Mouse (Mus musculus): ENCODE measurements around the gene Tmem38b. TPM values are rescaled to one million over a fixed set of nuclear protein-coding genes. Genes with fewer than 3 reads are reported as not detected.

Tmem38b gene
- polyA plus RNA-seq, 1 experiment from 2014 or later = 10.2 TPM

DNA sequence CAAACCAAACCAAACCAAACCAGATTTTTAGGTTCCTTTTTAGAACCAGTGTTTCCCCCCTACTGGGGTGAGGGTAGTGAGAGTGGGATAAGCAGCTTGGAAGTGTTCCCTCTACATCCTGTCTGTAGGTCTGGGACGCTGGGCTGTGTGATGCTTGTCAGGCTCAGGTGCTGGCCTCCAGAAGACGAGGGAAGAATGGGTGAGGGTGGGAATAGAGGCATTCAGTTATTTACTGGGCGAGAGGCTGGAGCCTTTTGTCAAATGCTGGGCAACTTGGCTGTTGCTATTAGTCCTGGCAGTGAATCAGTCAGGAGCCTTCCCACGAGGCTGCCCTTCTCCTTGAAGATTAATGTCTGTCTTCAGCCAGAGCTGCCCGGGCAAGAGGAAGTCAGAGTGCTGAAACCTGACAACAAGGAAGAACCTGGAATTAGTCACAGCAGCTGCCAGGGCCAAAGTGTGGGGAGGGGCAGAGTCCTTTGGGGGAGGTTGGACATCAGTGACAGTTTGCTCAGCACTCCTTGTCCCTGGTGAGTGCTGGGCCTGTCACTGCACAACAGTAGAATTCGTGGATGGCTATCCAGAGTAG lies 74.6 kb downstream of the Tmem38b start:
- no peaks in the 10 kb centered on the region for H3K9me3 ChIP-seq
- no peak overlapping the region for H3K4me2 ChIP-seq
- no peak overlapping the region for H3K9ac ChIP-seq
- no peaks in the 10 kb centered on the region for H3K27me3 ChIP-seq (replicated peaks)
- WGBS = 31% methylated on average over 6 of the region's 6 CpGs
- H3K27ac ChIP-seq = no peak overlapping the region
- H3K36me3 ChIP-seq = no peaks in the 10 kb centered on the region
- no peaks in the 10 kb centered on the region for H3K4me1 ChIP-seq
- ATAC-seq (ENCODE audit: insufficient read depth, low FRiP score, low read depth) = no peak
- H3K4me3 ChIP-seq (replicated peaks) = no peak overlapping the region

DNA sequence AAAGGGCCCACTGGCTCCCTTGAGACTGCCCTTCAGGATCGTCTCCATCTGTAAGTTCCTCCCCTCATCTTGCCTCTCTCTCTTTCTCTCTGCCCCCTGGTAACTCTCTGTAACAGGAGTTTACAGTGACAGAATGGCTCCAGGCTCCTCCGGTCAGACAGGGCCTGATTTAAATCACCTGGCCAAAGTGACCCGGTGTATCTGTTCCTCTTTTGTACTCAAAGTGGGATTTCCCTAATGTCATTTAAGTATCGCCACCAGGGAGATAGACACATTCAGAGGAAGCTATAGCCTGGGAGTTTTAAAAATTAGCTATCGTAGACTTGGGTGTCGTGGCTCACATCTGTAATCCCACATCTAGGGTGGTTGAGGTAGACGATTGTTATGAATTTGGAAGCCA lies 78.5 kb downstream of the Tmem38b start:
- no peak overlapping the region for H3K27ac ChIP-seq
- H3K4me1 ChIP-seq = no peaks in the 10 kb centered on the region
- no peaks in the 10 kb centered on the region for H3K36me3 ChIP-seq
- 79% methylated on average over 7 of the region's 7 CpGs for WGBS
- no peaks in the 10 kb centered on the region for H3K27me3 ChIP-seq (replicated peaks)
- no peaks in the 10 kb centered on the region for H3K9me3 ChIP-seq
- no peak overlapping the region for H3K9ac ChIP-seq
- H3K4me2 ChIP-seq = no peak overlapping the region
- no peak overlapping the region for H3K4me3 ChIP-seq (replicated peaks)
- ATAC-seq (ENCODE audit: insufficient read depth, low FRiP score, low read depth) = no peak

DNA sequence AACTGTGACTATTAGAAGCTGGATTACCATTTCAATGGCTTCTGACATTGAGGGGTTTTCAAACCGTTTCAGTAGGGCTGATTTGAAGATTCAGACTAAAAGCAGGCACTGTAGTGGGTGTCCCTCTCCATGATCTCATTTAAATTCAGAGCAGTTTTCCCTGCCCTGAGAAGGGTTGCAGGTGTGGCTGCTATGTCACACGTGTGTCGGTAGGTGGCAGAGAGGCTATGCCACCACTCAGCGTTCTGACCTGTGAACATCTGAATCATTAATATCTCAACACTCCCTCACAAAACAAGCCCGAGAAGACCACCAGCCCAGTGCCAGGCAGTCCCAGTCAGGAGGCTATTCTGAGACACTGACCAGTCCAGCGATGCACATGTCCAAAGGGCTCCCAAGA lies 79.7 kb downstream of the Tmem38b start:
- no peak overlapping the region for H3K27ac ChIP-seq
- H3K9me3 ChIP-seq = no peaks in the 10 kb centered on the region
- no peak overlapping the region for H3K9ac ChIP-seq
- H3K27me3 ChIP-seq (replicated peaks) = no peaks in the 10 kb centered on the region
- no peak overlapping the region for H3K4me2 ChIP-seq
- no peak for ATAC-seq (ENCODE audit: insufficient read depth, low FRiP score, low read depth)
- H3K4me1 ChIP-seq = no peaks in the 10 kb centered on the region
- WGBS = 38% methylated on average over 6 of the region's 6 CpGs
- H3K36me3 ChIP-seq = no peaks in the 10 kb centered on the region
- no peak overlapping the region for H3K4me3 ChIP-seq (replicated peaks)

DNA sequence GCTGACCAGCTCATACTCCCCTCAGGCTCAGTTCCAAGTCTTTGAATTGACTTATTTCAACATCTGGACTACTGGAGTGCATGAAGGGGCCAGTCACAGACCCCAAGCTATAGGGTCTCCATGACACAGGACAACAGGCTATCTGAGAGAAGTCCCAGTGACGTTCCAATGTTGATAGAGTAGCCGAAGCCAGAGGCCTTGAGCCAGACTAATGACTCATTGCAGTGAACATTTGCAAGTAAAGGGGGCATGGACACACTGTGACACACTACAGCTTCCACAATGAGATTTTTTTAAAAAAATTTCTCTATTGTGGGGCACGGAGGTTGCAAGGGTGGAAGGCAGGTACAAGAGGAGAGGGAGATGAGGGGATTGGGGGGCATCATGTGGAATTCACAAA lies 81.2 kb downstream of the Tmem38b start:
- no peak for ATAC-seq (ENCODE audit: insufficient read depth, low FRiP score, low read depth)
- Histone ChIP-seq H3K4me1 (no peaks in the 10 kb centered on the region), H3K27me3 (replicated peaks) (no peaks in the 10 kb centered on the region), H3K9ac (no peak overlapping the region), H3K9me3 (no peaks in the 10 kb centered on the region), H3K27ac (no peak overlapping the region), H3K4me2 (no peak overlapping the region), H3K36me3 (no peaks in the 10 kb centered on the region), H3K4me3 (replicated peaks) (no peak overlapping the region)
- 69% methylated on average over 3 of the region's 3 CpGs for WGBS

Other genes starting within 250 kb of the Tmem38b start
- gene Fsd1l, start 194.6 kb upstream of the Tmem38b start, polyA plus RNA-seq (2015; fragmentation: Nextera tagmentation; extraction: Ambion mirVana) = 11.0 and 11.7 TPM in 2 replicates
- 14.8 and 16.9 TPM in 2 replicates for gene Fktn, start 112.0 kb upstream of the Tmem38b start, polyA plus RNA-seq (2015; fragmentation: Nextera tagmentation; extraction: Ambion mirVana)
- 0.14 and 0.18 TPM in 2 replicates for gene Tal2, start 46.3 kb upstream of the Tmem38b start, polyA plus RNA-seq (2015; fragmentation: Nextera tagmentation; extraction: Ambion mirVana)

All from stomach, embryonic 15.5 days (tissue).